Mouse (Mus musculus): Measurements from ENCODE around the gene Itgav.
"Not testable (repeated sequence)": the region's sequence is repeated elsewhere in the genome, so short reads cannot be mapped to it uniquely, and the experiment has no call there.

Itgav gene

DNA sequence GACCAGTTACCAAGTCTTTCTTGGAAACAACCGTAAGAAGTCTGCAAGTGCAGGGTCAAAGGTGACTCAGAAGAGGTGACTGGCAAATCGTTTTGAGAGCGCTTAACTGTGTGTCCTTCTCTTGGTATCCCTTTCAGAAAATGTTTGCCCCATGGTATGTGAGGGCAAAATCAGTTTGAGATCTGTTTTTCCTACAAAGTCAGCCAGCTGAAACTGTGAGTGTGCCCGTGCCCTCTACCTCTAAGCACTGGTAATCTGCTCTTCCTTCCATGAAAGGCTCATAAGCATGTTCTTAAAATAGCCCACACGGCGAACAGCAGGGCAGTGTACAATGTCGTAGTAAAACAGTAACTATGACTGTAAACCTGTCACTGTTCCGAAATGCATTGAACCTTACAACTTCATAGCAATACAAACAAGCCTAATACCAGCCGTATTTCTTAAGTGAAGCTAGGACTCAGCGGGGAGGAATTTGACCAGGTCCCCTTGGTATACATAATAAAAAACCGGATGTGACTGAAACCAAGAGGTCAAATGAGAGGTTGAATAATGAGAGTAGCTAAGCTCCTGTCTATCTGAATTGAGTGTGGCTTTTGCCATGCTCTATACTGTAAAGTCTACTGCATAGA lies 14.2 kb upstream of the Itgav start:
- no peak for DNase-seq (ENCODE audit: low read depth, low spot score)

DNA sequence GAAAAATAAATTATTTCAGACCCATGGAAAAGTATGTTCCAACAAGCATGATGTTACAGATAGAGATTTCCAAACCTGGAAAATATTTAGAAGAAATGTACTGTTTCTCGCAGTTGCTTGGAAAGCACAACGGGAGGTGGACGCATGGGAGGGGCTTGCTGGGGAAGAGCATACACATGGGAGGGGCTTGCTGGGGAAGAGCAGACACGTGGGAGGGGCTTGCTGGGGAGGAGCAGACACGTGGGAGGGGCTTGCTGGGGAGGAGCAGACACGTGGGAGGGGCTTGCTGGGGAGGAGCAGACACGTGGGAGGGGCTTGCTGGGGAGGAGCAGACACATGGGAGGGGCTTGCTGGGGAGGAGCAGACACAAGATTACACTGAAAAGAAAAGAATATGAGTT lies 10.9 kb upstream of the Itgav start:
- DNase-seq (ENCODE audit: low read depth, low spot score), result not testable (repeated sequence)

DNA sequence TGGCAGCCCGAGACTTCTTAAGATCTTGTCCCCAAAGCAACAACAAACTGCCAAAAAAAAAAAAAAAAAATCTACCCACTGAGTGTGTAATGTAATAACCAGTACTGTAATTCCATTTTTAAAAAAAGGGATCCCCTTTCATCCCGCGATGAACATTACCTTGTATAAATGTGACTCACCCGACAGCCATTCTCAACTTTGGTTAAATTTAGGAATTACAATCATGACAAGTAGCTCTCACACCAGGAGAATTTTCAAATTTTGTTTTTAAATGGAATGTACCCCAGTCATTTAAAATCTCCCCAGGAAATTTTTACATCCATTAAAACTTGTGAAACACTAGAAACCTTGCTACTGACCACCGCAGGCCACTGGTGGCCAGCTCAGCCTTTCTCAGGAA lies 10.3 kb upstream of the Itgav start:
- DNase-seq (ENCODE audit: low read depth, low spot score), result no peak

DNA sequence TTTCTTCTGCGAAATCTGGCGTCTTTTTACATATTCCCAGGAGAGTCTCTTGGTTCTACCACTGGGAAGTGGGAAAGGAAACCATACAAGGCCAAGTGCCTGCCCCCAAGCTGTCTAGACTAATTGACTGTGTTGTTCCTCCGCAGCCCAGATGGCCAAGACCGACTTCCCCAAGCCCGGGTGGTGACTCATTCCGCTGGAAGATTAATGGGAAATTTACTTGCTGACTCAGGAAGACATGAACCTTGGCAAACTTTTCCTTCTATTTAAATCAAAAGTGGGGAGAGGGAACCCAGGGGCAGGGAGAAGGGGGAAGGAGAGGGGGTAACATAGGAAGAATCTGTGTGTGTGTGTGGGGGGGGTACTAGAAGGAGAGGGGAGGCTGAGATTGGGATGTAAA lies 9.4 kb upstream of the Itgav start:
- no peak for DNase-seq (ENCODE audit: low read depth, low spot score)

DNA sequence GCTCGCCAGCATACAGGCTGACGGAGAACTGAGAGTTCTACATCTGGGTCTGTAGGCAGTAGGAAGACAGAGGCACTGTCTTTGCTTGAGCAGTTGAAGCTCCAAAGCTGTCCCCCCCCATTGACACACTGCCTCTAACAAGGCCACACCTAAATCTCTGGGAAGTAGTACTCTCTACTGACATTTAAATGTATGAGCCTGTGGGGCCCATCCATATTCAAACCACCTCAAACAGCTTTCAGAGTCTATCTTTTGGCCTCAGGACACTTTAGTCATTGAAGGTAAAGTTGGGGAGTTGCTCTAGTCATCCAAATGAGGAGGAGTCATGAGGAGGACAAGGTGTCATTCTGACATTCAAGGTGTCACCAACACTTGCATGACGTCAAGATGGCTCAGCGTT lies 5.9 kb upstream of the Itgav start:
- DNase-seq (ENCODE audit: low read depth, low spot score), result no peak

DNA sequence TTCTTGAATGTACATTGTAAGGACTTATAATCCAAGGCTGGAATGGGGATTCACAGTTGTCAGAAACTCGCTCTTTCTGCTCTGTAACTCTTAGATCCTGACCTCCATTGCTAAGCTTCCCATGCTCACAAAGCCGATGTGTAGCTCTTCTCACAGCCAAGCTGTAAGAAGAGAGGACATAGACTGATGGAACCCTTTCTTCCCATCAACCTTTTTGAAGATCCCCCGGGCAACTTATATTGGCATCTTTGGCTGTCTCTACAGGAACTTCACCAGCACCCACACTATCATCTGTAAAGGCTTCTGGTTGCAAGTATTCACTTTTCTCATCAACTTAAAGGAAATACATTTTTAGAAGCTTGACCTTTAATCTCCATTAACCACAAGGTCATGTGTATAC lies 2.6 kb upstream of the Itgav start:
- DNase-seq (ENCODE audit: low read depth, low spot score), result no peak

DNA sequence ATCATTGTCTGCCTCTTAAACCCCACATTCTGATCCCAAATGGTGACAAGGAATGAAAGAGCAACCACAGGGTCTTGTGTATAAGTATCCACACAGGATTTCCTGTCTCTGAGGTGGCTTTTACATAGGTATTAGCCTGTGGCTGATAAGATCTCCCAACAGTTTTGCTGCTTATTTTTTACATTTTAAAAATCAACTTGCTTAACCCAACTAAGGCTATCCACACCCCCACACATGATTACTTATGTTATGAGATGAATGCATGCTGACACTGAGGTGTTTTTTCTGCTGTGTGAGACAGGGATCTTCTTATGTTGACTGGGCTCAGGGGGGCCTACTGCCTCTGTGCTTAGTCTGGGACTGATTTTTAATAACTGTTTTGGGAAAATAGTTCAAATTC lies 1.3 kb upstream of the Itgav start:
- DNase-seq (ENCODE audit: low read depth, low spot score), result no peak

DNA sequence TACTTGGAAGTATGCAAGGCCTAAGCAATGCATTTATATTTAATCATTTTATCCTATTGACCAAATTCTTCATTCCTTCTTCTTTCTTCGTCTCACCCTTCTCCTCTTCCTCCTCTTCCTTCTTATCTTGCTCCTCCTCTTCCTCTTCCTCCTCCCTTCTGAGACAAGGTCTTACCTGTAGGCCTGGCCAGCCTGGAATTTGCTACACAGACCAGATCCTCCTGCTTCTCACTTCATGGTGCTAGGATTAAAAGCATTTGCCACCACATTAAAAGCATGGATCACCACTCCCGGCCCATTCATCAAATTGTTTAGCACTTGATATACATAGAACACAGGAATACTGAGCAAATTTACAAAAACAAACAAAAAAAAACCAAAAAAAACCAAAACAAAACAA lies 851 bp upstream of the Itgav start:
- no peak for DNase-seq (ENCODE audit: low read depth, low spot score)

DNA sequence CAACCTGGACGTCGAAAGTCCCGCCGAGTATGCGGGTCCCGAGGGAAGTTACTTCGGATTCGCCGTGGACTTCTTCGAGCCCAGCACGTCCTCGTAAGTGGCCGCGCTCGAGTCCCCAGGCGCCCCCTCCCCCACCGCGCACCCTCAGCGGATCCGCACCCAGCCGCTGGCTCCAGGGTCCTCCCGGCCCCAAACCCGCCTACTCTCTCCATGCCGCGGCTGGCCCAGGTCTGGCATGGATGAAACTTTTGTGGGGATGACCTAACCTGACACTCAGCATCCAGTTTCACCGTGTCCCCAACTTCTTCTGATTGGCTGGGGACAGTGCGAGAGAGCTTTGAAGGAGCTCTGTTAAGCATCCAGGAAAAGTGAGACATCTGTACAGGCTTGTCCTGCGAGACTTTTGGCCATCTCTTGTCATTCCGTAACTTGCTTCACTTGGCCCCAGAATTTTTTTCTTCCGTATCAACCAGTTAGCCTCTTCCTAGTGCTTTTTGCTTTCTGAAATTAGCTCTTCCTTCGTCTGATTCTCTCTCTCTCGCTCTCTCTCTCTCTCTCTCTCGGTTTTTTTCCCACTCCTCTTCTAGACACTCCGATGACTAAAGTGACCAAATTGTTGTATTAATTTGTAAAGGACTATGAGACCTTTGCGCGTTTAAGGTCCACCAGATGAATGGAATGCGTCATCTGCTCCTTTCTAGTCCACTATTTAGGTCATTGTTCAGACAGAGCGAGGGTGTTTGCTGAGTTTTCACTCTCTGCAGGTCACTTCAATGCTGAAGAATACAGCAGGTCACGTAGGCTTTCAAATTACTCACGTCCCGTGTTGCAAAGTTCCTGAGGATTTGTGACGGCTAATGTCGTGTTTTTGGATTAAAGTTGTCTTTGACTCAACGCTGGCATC lies 882 bp downstream of the Itgav start:
- DNase-seq (ENCODE audit: low read depth, low spot score), result no peak

DNA sequence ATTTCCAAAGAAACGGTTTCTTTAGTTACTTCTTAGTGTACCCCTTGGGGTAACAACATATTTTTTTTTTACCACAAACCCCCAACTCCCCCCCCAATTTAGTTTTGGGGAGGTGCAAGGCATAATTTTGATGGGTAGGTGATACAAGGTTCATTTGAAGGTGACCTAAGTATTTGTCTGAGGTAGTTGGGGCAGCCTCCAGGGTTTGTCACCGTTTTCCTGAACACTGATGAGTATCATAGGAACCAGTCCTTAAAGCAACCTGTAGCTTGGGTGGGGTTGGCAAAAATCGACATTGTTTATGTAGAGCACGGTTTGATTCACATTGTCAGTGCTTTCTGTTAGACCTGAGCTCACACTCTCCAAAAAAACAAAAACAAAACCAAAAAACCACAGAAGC lies 1.6 kb downstream of the Itgav start:
- no peak for DNase-seq (ENCODE audit: low read depth, low spot score)

DNA sequence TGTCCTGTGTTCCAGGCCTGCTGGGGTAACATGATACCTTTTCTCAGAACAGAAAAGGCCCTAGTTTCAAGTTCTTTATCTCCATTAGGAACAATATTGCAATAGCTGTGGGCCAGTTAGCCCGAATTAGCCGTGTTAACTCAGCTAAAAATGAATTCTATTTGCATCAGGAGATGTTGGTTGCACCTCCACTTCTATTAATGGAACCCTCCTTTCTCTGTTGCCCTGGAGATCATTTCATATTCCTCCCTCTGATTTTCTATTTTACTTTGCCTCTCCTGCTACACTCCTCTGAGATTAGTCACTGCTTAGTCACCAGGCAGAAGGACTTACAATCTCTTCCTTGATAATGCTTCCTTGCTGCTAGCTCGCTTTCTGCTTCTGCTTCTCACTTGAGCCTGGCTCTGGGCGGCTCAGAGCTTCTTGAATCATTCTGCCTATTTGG lies 4.1 kb downstream of the Itgav start:
- no peak for DNase-seq (ENCODE audit: low read depth, low spot score)

DNA sequence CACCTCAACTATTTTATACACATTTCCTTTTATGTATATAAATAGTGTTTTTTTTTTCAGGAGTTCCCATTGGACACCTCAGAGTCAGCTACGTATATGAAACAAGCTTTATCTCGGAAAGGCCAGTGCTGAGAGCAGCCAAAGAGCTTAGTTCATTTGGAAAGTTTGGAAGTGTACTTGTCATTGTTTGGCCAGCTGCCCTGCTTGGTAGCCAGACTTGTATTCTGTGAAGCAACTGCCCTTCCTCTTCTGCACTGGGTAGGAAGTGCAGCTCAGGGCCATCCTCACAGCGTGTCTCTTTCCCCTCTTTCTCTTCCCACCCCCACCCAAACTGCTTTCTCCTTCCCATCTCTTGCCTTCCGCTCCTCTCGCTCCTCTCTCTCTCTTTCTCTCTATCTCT lies 5.1 kb downstream of the Itgav start:
- DNase-seq (ENCODE audit: low read depth, low spot score), result no peak

DNA sequence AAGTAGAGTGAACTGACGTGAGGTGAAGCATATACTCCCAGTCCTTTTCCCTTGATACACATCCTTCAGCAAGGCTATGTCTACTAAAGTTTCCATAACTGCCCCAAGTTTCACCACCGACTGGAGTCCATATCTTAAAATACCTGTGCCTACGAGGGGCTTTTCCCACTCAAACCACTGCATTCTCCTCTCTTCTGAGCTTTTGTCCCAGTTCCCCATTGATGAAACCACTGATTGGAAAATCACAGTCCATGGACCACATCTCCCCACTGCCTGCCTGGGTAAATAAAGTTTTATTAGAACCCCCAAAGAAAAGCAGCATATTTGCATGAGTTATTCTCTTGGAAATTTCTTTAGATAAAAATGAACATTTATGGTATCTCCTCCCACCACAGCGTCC lies 8.7 kb downstream of the Itgav start:
- DNase-seq (ENCODE audit: low read depth, low spot score), result no peak

DNA sequence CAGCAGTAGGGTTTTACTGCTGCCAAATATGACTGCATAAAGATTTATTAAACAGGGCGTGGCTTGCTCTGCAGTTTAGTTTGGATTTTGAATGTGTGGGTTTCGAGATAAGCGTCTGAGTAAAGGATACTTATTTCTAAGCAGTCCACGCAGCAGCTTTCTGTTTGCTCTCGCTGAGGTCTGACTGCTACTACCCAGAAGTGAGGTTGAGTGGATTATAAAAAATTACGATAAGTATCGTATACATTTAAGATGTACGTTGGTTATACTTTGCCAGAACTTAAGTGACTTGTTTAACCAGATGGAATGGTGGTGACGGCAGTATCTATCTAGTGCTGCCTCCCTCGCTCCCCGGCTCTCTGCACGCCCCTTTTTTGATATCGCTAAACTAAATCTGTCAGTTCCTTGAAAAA lies 9.8 kb downstream of the Itgav start:
- no peak for DNase-seq (ENCODE audit: low read depth, low spot score)

DNA sequence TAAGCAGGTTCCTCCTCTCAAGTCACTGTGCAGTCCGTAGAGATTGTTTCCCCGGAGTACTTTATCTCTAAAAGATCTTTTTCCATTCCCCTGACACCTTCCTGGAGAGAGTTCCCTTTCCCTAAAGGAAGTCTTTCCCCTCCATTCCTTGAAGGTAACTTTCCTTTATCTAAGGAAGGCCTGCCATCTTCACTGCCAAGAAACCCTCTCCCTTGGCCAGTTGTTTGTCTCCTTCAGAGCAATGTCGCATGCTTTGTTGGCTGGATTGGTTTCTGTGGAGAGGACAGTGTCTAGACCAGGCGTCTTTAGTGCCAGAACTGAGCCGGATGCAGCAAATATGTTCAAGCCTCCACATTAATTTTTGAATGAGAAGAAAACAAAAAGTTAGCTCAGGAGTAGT lies 11.1 kb downstream of the Itgav start:
- DNase-seq (ENCODE audit: low read depth, low spot score), result no peak

DNA sequence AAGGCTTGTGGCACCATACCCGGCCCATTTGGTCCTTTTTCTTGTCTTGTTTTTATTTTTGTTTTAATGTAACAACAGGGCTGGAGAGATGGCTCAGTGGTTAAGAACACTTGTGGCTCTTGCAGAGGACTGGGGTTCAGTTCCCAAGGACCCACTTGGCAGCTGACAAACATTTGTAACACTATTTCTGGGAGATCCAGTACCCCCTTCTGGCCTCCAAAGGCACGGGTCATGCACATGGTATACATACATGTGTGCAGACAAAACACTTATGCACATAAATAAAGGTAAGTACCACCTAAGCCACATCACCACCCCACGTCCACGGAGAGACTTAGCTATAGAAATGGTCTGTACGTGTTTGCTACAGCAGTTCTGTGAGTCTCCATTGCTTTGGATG lies 12.6 kb downstream of the Itgav start:
- no peak for DNase-seq (ENCODE audit: low read depth, low spot score)

DNA sequence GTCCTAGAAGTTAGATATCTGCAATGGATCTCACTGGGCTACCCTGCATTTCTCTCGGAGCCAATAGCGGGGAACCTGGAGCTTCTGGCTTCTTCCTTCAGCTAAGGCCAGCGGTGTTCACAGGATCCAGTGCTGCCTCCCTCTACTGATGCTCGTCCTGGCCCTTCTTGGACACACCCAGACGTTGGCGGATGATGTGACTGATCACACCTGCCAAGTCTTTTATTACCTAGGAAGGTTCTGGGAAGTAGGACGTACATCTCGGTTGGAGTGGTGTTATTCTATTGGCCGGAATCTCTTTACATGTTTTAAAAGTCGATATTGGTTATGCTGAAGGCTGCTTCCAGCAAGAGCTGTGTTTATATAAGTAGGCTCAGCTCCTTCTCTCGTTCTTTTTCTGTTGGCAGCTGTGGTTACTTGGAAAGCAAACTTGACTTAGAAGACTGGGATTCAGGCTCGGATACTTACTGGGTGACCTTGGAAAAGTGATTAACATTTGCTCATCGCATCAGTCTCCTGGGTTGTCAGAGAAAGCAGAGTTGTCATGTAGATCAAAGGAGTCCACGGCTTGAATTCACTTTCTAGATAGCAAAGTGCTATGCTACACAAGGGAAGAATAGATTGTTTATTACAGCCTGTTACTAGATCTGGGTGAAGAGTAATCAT lies 14.5 kb downstream of the Itgav start:
- DNase-seq (ENCODE audit: low read depth, low spot score), result no peak

DNA sequence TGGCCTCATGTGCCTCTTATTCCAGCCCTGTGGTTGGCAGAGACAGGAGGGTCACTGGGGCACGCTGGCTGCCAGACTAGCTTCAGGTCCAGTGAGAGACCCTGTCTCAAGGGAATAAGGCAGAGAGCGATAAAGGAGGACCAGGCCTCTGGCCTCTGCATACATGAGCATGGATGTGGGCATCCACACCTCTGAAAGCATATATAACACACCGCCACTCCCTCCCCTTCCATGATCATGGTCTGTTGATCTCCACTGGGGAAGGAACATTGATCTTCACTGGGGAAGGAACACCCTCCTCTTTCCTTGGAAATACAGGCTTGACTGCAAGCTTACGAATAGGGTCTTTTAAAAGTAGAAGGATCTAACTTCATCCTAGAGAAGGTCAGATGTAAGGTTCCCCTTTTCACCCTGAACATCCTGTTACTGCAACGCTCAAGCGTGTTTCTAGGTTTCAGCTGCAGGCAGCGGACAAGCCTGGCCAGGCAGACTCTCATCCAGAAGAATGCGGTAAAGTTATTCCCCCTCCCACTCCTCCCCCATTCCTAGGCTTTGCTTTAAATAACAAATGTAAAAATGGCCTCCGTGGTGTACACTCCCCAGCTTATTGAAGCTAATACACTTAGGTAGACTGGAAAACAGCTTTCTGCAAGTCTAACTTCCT lies 15.4 kb downstream of the Itgav start:
- no peak for DNase-seq (ENCODE audit: low read depth, low spot score)

DNA sequence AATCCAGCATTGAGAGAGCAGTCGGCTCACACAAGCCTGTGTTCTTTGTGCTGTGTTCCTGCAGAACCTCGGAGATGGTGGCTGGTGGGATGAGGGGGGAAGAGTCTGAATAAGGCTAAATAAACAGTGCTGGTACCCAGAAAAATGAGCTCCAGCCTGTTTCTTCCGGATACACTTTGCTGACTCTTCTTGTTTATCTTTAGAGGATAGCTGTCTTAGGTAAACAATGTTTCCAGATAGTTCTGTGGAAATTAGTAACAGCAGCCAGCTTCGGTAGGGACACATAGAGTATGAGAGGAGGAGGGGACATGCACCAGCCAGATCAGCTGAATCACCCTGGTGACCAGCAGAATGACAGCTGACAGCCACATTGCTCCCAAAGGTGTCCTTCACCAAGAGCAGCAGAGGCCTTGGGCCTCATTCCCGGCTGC lies 16.4 kb downstream of the Itgav start:
- DNase-seq (ENCODE audit: low read depth, low spot score), result no peak

DNA sequence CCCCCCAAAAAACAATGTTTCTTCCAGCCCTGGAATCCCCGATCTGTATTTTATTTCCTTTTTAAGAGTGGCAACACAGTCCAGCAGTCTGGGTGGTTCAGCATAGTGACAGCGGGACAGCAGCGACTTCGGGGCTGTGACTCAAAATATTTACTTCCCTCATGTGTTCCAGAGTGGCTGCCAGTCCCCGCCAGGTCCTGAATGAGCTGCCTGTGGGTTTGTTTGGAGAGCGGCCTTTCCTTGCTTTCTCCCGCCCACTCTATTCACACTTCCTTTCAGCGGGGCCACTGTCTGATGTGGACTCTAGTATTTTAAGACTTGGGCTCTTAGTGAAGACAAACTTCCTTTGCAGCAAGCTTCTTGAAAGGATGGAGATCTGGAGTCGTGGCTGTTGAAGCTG lies 18.0 kb downstream of the Itgav start:
- no peak for DNase-seq (ENCODE audit: low read depth, low spot score)

DNA sequence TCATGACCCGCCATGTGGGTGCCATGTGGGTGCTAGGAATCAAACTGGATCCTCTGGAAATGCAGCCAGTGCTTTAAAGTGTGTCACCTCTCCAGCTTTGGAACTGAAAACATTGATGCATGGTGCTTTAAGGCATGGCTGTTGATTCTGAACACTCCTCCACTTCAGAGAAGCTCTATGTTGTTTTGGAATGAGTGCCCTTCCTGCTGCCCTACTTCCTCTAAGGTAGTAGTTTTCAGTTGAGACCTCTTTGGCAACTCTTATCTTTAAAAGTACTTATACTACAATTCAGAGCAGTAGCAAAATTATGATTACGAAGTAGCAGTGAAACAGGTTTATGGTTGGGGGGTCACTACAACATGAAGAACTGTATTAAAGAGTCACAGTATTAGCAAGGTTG lies 18.6 kb downstream of the Itgav start:
- DNase-seq (ENCODE audit: low read depth, low spot score), result no peak

DNA sequence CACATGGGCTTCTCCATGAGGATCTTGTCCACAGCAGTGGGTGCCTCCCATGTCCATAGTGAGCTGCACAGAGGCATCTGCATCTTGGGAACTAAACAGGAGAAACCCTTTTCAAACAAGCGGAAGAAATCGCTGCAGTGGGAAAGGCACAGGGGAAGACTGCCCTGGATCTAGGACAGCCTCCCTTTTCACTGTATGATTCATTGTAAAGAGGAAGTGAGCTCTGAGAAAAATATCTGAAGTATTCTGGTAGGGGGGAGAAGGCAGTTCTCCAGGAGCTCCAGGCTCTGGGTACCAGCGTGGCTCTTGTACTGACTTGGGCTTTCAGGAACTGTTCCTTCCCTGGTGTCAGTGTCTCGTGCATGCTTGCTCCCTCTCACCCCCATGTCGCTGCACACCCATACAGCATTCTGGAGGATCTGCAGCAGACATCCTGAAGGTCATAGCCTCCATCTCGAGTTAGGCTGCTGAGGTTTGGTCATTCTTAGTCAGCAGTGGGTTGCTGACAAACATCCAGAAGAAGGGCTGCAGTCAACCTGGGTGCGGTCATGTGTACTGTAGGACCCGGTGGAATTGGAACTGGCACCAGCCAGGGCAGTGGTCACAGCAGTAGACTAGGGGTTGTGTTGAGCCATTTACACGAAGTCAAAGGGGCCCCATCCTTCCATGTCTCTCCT lies 20.2 kb downstream of the Itgav start:
- no peak for DNase-seq (ENCODE audit: low read depth, low spot score)
